Mouse (Mus musculus): ENCODE measurements around the gene Lhx9. TPM values are rescaled to one million over a fixed set of nuclear protein-coding genes. Genes with fewer than 3 reads are reported as not detected.

Gene Lhx9
- polyA plus RNA-seq, 1 experiment from 2014 or later, result not detected

DNA sequence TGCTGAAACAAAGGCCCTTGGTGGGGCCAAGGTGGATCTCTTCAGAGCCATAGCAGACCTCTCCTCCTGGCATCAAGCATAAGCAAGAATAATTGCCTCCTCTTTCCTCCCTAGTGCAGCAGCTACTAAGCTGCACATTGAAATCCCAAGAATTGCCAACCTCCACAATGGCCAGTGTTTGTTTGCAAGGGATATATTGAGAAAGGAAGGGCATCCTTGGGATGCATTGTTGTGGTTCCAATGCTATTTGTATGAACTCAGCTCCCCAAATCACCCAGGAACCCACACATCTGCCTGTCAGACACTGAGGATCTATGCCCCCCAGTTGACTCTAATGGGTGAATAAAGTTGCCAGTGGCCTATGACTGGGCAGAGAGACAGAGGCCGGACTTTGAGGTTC is 2.4 kb upstream of the Lhx9 start:
- Histone ChIP-seq H3K27ac (ENCODE audit: low read depth, low read length) (no peak overlapping the region), H3K4me1 (replicated peaks; ENCODE audit: control insufficient read depth, insufficient read depth, low read length) (peaks cover 5% of the 10 kb centered on the region; the same call in 1 of the 2 replicates), H3K4me3 (ENCODE audit: low read depth, low read length) (no peak overlapping the region), H3K9ac (ENCODE audit: low read depth, low read length) (no peak overlapping the region), H3K9me3 (ENCODE audit: control insufficient read depth) (no peaks in the 10 kb centered on the region), H3K36me3 (ENCODE audit: control insufficient read depth, insufficient read depth) (peaks cover 5% of the 10 kb centered on the region; the same call in 1 of the 2 replicates), H3K27me3 (replicated peaks; ENCODE audit: control insufficient read depth, insufficient read depth, low read length) (peaks cover 45% of the 10 kb centered on the region), H3K4me2 (replicated peaks; ENCODE audit: low read depth) (no peak overlapping the region)
- TF ChIP-seq CTCF (IDR thresholded peaks at IDR 0.05; ENCODE audit: low read depth), result no peak
- ATAC-seq, result no peak
- 100% methylated on average over 1 of the region's 1 CpGs for WGBS

DNA sequence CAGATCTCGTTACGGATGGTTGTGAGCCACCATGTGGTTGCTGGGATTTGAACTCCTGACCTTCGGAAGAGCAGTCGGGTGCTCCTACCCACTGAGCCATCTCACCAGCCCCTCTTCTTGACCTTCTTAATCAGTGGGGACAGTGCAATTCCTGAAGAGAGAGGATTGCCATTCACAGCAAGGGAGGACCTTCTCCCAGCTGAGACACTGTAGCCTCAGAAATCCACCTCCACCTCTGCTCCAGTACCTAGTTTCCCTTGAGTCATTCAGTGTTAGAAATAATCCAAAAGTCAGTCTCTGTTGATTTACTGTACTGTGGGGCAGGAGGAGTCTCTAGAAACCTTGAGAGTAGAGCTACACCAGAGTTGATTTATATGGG is 1.8 kb upstream of the Lhx9 start:
- ATAC-seq, result no peak
- H3K27ac ChIP-seq (ENCODE audit: low read depth, low read length), result no peak overlapping the region
- peaks cover 52% of the 10 kb centered on the region for H3K27me3 ChIP-seq (replicated peaks; ENCODE audit: control insufficient read depth, insufficient read depth, low read length)
- no peak overlapping the region for H3K9ac ChIP-seq (ENCODE audit: low read depth, low read length)
- H3K4me3 ChIP-seq (ENCODE audit: low read depth, low read length), result no peak overlapping the region
- H3K4me2 ChIP-seq (replicated peaks; ENCODE audit: low read depth), result no peak overlapping the region
- no peaks in the 10 kb centered on the region for H3K9me3 ChIP-seq (ENCODE audit: control insufficient read depth)
- peaks cover 5% of the 10 kb centered on the region; the same call in 1 of the 2 replicates for H3K36me3 ChIP-seq (ENCODE audit: control insufficient read depth, insufficient read depth)
- peaks cover 5% of the 10 kb centered on the region; the same call in 1 of the 2 replicates for H3K4me1 ChIP-seq (replicated peaks; ENCODE audit: control insufficient read depth, insufficient read depth, low read length)
- 85% methylated on average over 2 of the region's 4 CpGs for WGBS
- TF ChIP-seq CTCF (IDR thresholded peaks at IDR 0.05; ENCODE audit: low read depth), result no peak

- WGBS, result 15% methylated on average over 8 of the region's 8 CpGs
- Histone ChIP-seq H3K27me3 (replicated peaks; ENCODE audit: control insufficient read depth, insufficient read depth, low read length) (peaks cover 57% of the 10 kb centered on the region), H3K4me3 (ENCODE audit: low read depth, low read length) (no peak overlapping the region), H3K27ac (ENCODE audit: low read depth, low read length) (no peak overlapping the region), H3K9me3 (ENCODE audit: control insufficient read depth) (no peaks in the 10 kb centered on the region), H3K4me2 (replicated peaks; ENCODE audit: low read depth) (no peak overlapping the region), H3K36me3 (ENCODE audit: control insufficient read depth, insufficient read depth) (peaks cover 5% of the 10 kb centered on the region; the same call in 1 of the 2 replicates), H3K9ac (ENCODE audit: low read depth, low read length) (no peak overlapping the region), H3K4me1 (replicated peaks; ENCODE audit: control insufficient read depth, insufficient read depth, low read length) (peaks cover 5% of the 10 kb centered on the region; the same call in 1 of the 2 replicates)
- TF ChIP-seq CTCF (IDR thresholded peaks at IDR 0.05; ENCODE audit: low read depth), result no peak
- ATAC-seq, result no peak
Observed at GRCm38 (mm10) chr1:138849531-138850160, 1.3 kb upstream of the Lhx9 start.

- H3K36me3 ChIP-seq (ENCODE audit: control insufficient read depth, insufficient read depth), result peaks cover 5% of the 10 kb centered on the region; the same call in 1 of the 2 replicates
- H3K9ac ChIP-seq (ENCODE audit: low read depth, low read length), result no peak overlapping the region
- no peak for TF ChIP-seq CTCF (IDR thresholded peaks at IDR 0.05; ENCODE audit: low read depth)
- under 1% methylated on average over 16 of the region's 16 CpGs for WGBS
- H3K4me2 ChIP-seq (replicated peaks; ENCODE audit: low read depth), result peak overlapping the region; percentile 55
- H3K4me1 ChIP-seq (replicated peaks; ENCODE audit: control insufficient read depth, insufficient read depth, low read length), result peaks cover 5% of the 10 kb centered on the region; the same call in 1 of the 2 replicates
- no peaks in the 10 kb centered on the region for H3K9me3 ChIP-seq (ENCODE audit: control insufficient read depth)
- peak overlapping the region; percentile 35 for H3K4me3 ChIP-seq (ENCODE audit: low read depth, low read length)
- H3K27me3 ChIP-seq (replicated peaks; ENCODE audit: control insufficient read depth, insufficient read depth, low read length), result peaks cover 73% of the 10 kb centered on the region
- no peak overlapping the region for H3K27ac ChIP-seq (ENCODE audit: low read depth, low read length)
- ATAC-seq, result no peak
Observed at GRCm38 (mm10) chr1:138848026-138848425, 351 bp downstream of the Lhx9 start.

DNA sequence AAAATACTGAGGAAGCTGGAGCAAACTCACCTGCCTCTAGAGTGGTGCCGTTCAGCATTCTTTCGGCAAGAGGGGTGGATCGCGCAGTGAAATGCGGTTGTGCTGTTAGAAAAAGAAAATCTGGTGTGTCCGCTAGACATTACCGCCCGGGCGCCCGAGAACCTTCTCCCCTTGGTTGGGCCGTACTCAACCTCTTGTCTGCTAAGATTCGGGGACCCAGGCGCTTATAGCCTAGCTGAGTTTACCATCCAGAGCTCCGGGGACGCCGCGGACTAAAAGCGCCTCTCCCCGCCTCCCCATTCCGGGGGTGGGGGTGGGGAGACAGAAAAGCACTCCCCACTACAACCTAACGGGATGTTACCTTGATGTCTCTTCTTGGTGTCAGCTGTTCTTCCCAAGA is 1.2 kb downstream of the Lhx9 start:
- no peaks in the 10 kb centered on the region for H3K9me3 ChIP-seq (ENCODE audit: control insufficient read depth)
- peaks cover 5% of the 10 kb centered on the region; the same call in 1 of the 2 replicates for H3K4me1 ChIP-seq (replicated peaks; ENCODE audit: control insufficient read depth, insufficient read depth, low read length)
- no peak overlapping the region for H3K9ac ChIP-seq (ENCODE audit: low read depth, low read length)
- H3K4me3 ChIP-seq (ENCODE audit: low read depth, low read length), result peak overlapping the region; percentile 20; the same call in 1 of the 2 replicates
- H3K27me3 ChIP-seq (replicated peaks; ENCODE audit: control insufficient read depth, insufficient read depth, low read length), result peaks cover 77% of the 10 kb centered on the region
- no peak for ATAC-seq
- WGBS, result under 1% methylated on average over 21 of the region's 21 CpGs
- H3K27ac ChIP-seq (ENCODE audit: low read depth, low read length), result no peak overlapping the region
- peaks cover 5% of the 10 kb centered on the region; the same call in 1 of the 2 replicates for H3K36me3 ChIP-seq (ENCODE audit: control insufficient read depth, insufficient read depth)
- H3K4me2 ChIP-seq (replicated peaks; ENCODE audit: low read depth), result peak overlapping the region; percentile 21; the same call in 1 of the 2 replicates
- no peak for TF ChIP-seq CTCF (IDR thresholded peaks at IDR 0.05; ENCODE audit: low read depth)

GRCm38 (mm10) chr1:138846581-138846980 is 1.8 kb downstream of the Lhx9 start:
- Histone ChIP-seq H3K4me3 (ENCODE audit: low read depth, low read length) (no peak overlapping the region), H3K9me3 (ENCODE audit: control insufficient read depth) (no peaks in the 10 kb centered on the region), H3K4me2 (replicated peaks; ENCODE audit: low read depth) (no peak overlapping the region), H3K27ac (ENCODE audit: low read depth, low read length) (no peak overlapping the region), H3K4me1 (replicated peaks; ENCODE audit: control insufficient read depth, insufficient read depth, low read length) (peaks cover 5% of the 10 kb centered on the region; the same call in 1 of the 2 replicates), H3K9ac (ENCODE audit: low read depth, low read length) (no peak overlapping the region), H3K36me3 (ENCODE audit: control insufficient read depth, insufficient read depth) (peaks cover 2% of the 10 kb centered on the region; the same call in 1 of the 2 replicates), H3K27me3 (replicated peaks; ENCODE audit: control insufficient read depth, insufficient read depth, low read length) (peaks cover 82% of the 10 kb centered on the region)
- TF ChIP-seq CTCF (IDR thresholded peaks at IDR 0.05; ENCODE audit: low read depth), result no peak
- WGBS, result 6% methylated on average over 9 of the region's 9 CpGs
- ATAC-seq, result no peak

All from intestine, postnatal 0 days (tissue).